ENCODE assay signal across 8 mouse cellular contexts in the genomic region with DNA sequence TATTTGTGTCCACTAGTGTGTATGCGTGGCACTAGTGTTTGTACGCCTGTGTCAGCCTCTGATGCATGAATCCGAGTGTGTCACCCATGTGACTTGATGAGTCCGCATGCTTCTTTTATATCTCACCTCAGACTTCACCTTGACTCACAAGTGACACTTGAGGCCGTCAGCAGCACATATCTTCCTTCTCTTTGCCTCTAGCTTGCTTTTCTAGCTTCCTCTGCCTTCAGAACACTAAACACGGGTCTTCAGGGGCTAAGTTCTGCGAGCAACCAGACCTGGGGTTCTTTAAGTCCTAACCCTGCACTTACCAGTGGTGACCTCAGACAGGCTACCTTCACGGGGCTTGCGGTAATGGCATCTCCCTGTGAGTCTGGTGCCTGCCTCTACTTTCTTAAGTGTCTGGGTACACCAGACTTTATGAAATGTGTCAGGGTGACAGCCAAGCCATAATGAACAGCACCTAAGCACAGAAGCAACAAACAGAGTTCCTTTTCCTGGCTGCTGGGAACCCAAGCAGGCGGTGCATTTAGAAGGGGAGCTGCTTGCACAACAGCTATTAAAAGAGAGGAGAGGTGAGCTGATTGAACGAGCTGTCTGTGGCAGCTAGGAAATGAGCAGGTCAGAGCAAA. TPM values are rescaled to one million over a fixed set of nuclear protein-coding genes. Genes with fewer than 3 reads are reported as not detected.
DNase-seq lines count a peak whose midpoint lies in the region; ATAC-seq and TF ChIP-seq lines count a peak whose summit lies in the region.

No protein-coding gene starts in this region.

- no peak for TF ChIP-seq POLR2A in myocyte (IDR thresholded peaks at IDR 0.05; ENCODE audit: insufficient read length, low read depth)

- WGBS in intestine, embryonic 15.5 days, result 66% methylated on average over 11 of the region's 11 CpGs

- H3K9ac ChIP-seq in intestine, embryonic 15.5 days, result no peak overlapping the region

- peak overlapping the region; percentile 58; the same call in 1 of the 2 replicates for H3K4me2 ChIP-seq in intestine, embryonic 15.5 days (replicated peaks)
- H3K4me2 ChIP-seq in myocyte (ENCODE audit: low read depth), result peak overlapping the region; percentile 89

- H3ac ChIP-seq in myocyte (ENCODE audit: control insufficient read depth, insufficient read length), result peak overlapping the region; percentile 2

- H3K36me3 ChIP-seq in megakaryocyte, embryonic 14.5 days (replicated peaks; ENCODE audit: low read length), result no peaks in the 10 kb centered on the region
- no peaks in the 10 kb centered on the region for H3K36me3 ChIP-seq in intestine, embryonic 15.5 days
- no peaks in the 10 kb centered on the region for H3K36me3 ChIP-seq in myocyte (ENCODE audit: control insufficient read depth, insufficient read depth)

- no peaks in the 10 kb centered on the region for H3K9me3 ChIP-seq in megakaryocyte, embryonic 14.5 days
- no peaks in the 10 kb centered on the region for H3K9me3 ChIP-seq in intestine, embryonic 15.5 days

- peaks cover 84% of the 10 kb centered on the region for H3K4me1 ChIP-seq in megakaryocyte, embryonic 14.5 days
- peaks cover 39% of the 10 kb centered on the region for H3K4me1 ChIP-seq in intestine, embryonic 15.5 days (replicated peaks)

- ATAC-seq in megakaryocyte, adult 5-6 weeks (ENCODE audit: poor library complexity, severe bottlenecking), result no peak
- ATAC-seq in erythroblast, adult 5-6 weeks (replicated peaks; ENCODE audit: low FRiP score, poor library complexity, severe bottlenecking), result peak; percentile 8; the same call in 1 of the 2 replicates
- ATAC-seq in intestine, embryonic 15.5 days, result no peak

- no peaks in the 10 kb centered on the region for H3K27me3 ChIP-seq in megakaryocyte, embryonic 14.5 days (replicated peaks)
- H3K27me3 ChIP-seq in intestine, embryonic 15.5 days (replicated peaks), result no peaks in the 10 kb centered on the region
- H3K27me3 ChIP-seq in myocyte (ENCODE audit: control insufficient read depth, insufficient read depth, insufficient read length), result no peaks in the 10 kb centered on the region

- 0 out of 2 replicates have a peak overlapping the region, but pooled peaks have one; percentile 36 for H3K27ac ChIP-seq in intestine, embryonic 15.5 days

- H3K79me2 ChIP-seq in myocyte (ENCODE audit: control insufficient read depth, insufficient read depth), result no peaks in the 10 kb centered on the region

- no peak for DNase-seq in urinary bladder, postnatal 4 days (ENCODE audit: low spot score in 2 of 2)
- DNase-seq in right cerebral cortex, postnatal 14 days, result no peak
- DNase-seq in ovary, postnatal 14 days (ENCODE audit: low spot score), result no peak

- H3K4me3 ChIP-seq in megakaryocyte, embryonic 14.5 days (replicated peaks), result peak overlapping the region; percentile 88
- H3K4me3 ChIP-seq in intestine, embryonic 15.5 days (replicated peaks), result no peak overlapping the region
- H3K4me3 ChIP-seq in myocyte, result no peak overlapping the region

TF ChIP-seq in myocyte, 11 proteins besides CTCF, POLR2A, EP300 and RAD21:
- TF ChIP-seq CEBPB (IDR thresholded peaks at IDR 0.05; ENCODE audit: insufficient read depth, poor library complexity, severe bottlenecking) (0 out of 2 replicates have a peak, but pooled peaks have one; percentile 24), USF1 (IDR thresholded peaks at IDR 0.05; ENCODE audit: low read depth) (peak; percentile 8), E2F4 (IDR thresholded peaks at IDR 0.05; ENCODE audit: insufficient read depth) (no peak)

RNA-seq across cellular contexts. Expression of a gene that starts 51.9 kb away (rescaled TPM):
- polyA plus RNA-seq in megakaryocyte, embryonic 14.5 days (2012; ENCODE audit: insufficient read depth, low replicate concordance), result 32.7 and 46.2 TPM in 2 replicates
- total RNA-seq in megakaryocyte, adult 5-6 weeks (2015), result 3.0 and 3.6 TPM in 2 replicates
- total RNA-seq in megakaryocyte, adult 5-6 weeks (2017), result 1.4 and 3.5 TPM in 2 replicates
- total RNA-seq in erythroblast, adult 5-6 weeks (2015; ENCODE audit: low replicate concordance), result 0.21 and 0.77 TPM in 2 replicates
- 0.42 TPM in 1 of 2 replicates, not detected in the other for total RNA-seq in erythroblast, adult 5-6 weeks (2017; ENCODE audit: low replicate concordance)
- 19.6 and 22.4 TPM in 2 replicates for polyA plus RNA-seq in intestine, embryonic 15.5 days (2015; fragmentation: Nextera tagmentation; extraction: Ambion mirVana)
- polyA plus RNA-seq in myocyte (2012; fragmentation: generic; extraction: Trizol), result 59.1 TPM
